18 mouse cellular contexts compared by ENCODE assay signal in the genomic region with DNA sequence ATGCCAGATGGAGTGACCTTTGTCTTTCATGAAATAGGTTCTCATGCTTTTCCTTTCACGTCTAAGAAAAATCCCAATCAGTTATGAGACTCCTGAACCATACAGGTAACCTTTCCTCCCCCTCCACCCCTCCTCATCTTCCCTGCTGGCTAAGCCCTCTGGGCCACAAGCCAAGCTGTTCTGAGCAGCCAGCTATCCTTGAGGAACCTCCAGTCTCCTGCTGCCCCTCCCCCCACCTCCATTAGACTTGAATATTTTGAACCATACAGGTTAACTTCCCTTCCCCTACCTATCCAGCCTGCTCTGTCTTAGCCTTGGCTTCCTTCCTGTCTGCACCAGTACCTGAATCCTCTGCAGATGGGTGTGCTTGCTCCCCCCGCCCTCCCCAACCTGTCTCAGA.
DNase-seq lines count a peak whose midpoint lies in the region; ATAC-seq lines count a peak whose summit lies in the region.
"Had no signal": no experiment of that assay in that cellular context is flagged by ENCODE, and none has a peak within 500 bp of the region (broad histone marks: within the 10 kb centered on the region; RNA-seq: fewer than 3 reads in every experiment).

No protein-coding gene starts in this region.

- no peaks in the 10 kb centered on the region for H3K27me3 ChIP-seq in forebrain, embryonic 14.5 days (replicated peaks; ENCODE audit: control insufficient read depth, insufficient read depth, low read length)
- H3K27me3 ChIP-seq in forebrain, embryonic 15.5 days: no peaks in the 10 kb centered on the region
- H3K27me3 ChIP-seq: embryonic facial prominence, embryonic 13.5 days; hindbrain, embryonic 12.5 days; kidney, embryonic 15.5 days; liver, embryonic 12.5 days; midbrain, embryonic 12.5 days had no signal

- H3K9me3 ChIP-seq in forebrain, embryonic 14.5 days (replicated peaks; ENCODE audit: control insufficient read depth, low read length): no peaks in the 10 kb centered on the region
- H3K9me3 ChIP-seq in forebrain, embryonic 15.5 days: no peaks in the 10 kb centered on the region
- H3K9me3 ChIP-seq: embryonic facial prominence, embryonic 13.5 days; hindbrain, embryonic 12.5 days; kidney, embryonic 15.5 days; liver, embryonic 12.5 days; midbrain, embryonic 12.5 days had no signal

- peak; percentile 18 for DNase-seq in forebrain, embryonic 14.5 days (ENCODE audit: low spot score)
- DNase-seq in retina, postnatal 1 day: peak; percentile 26
- no peak for DNase-seq in retina, embryonic 14.5 days (ENCODE audit: low spot score)
- peak; percentile 41 for DNase-seq in cerebellum, adult 8-10 months
- no peak for DNase-seq in thymus, postnatal 10 days (ENCODE audit: low spot score in 2 of 2)
- DNase-seq: heart, adult 2 months; lung, embryonic 14.5 days; thymus, postnatal 4 days had no signal

- H3K27ac ChIP-seq in forebrain, embryonic 14.5 days (ENCODE audit: low read depth, low read length): no peak overlapping the region
- no peak overlapping the region for H3K27ac ChIP-seq in forebrain, embryonic 15.5 days (replicated peaks)
- H3K27ac ChIP-seq: embryonic facial prominence, embryonic 13.5 days; heart, adult 2 months; hindbrain, embryonic 12.5 days; kidney, embryonic 15.5 days; liver, embryonic 12.5 days; macrophage; midbrain, embryonic 12.5 days; stomach, postnatal 0 days had no signal

- WGBS in forebrain, embryonic 14.5 days: 79% methylated on average over 2 of the region's 2 CpGs
- 82% methylated on average over 2 of the region's 2 CpGs for WGBS in forebrain, embryonic 15.5 days

- H3K4me3 ChIP-seq in forebrain, embryonic 14.5 days (ENCODE audit: low read depth, low read length): no peak overlapping the region
- no peak overlapping the region for H3K4me3 ChIP-seq in forebrain, embryonic 15.5 days
- H3K4me3 ChIP-seq: embryonic facial prominence, embryonic 13.5 days; heart, adult 2 months; hindbrain, embryonic 12.5 days; kidney, embryonic 15.5 days; liver, embryonic 12.5 days; midbrain, embryonic 12.5 days had no signal

- no peak overlapping the region for H3K9ac ChIP-seq in forebrain, embryonic 14.5 days (ENCODE audit: low read length)
- H3K9ac ChIP-seq in forebrain, embryonic 15.5 days (replicated peaks): no peak overlapping the region
- H3K9ac ChIP-seq: embryonic facial prominence, embryonic 13.5 days; hindbrain, embryonic 12.5 days; kidney, embryonic 15.5 days; liver, embryonic 12.5 days; lung, embryonic 14.5 days; midbrain, embryonic 12.5 days had no signal

- no peaks in the 10 kb centered on the region for H3K4me1 ChIP-seq in forebrain, embryonic 14.5 days (ENCODE audit: control insufficient read depth, insufficient read depth, low read length)
- no peaks in the 10 kb centered on the region for H3K4me1 ChIP-seq in forebrain, embryonic 15.5 days
- H3K4me1 ChIP-seq: embryonic facial prominence, embryonic 13.5 days; hindbrain, embryonic 12.5 days; kidney, embryonic 15.5 days; liver, embryonic 12.5 days; midbrain, embryonic 12.5 days had no signal

- ATAC-seq in forebrain, embryonic 14.5 days: no peak
- ATAC-seq in forebrain, embryonic 15.5 days (replicated peaks): no peak
- ATAC-seq in granulocyte monocyte progenitor cell, adult 5-6 weeks (replicated peaks; ENCODE audit: poor library complexity, severe bottlenecking): no peak
- ATAC-seq: liver, embryonic 12.5 days; Patski had no signal

- no peak overlapping the region for H3K4me2 ChIP-seq in forebrain, embryonic 14.5 days (ENCODE audit: low read length)
- H3K4me2 ChIP-seq in forebrain, embryonic 15.5 days (replicated peaks): no peak overlapping the region
- H3K4me2 ChIP-seq: embryonic facial prominence, embryonic 13.5 days; hindbrain, embryonic 12.5 days; kidney, embryonic 15.5 days; liver, embryonic 12.5 days; lung, embryonic 14.5 days; midbrain, embryonic 12.5 days had no signal

- no peaks in the 10 kb centered on the region for H3K36me3 ChIP-seq in forebrain, embryonic 14.5 days (ENCODE audit: control insufficient read depth, insufficient read depth, low read length)
- H3K36me3 ChIP-seq in forebrain, embryonic 15.5 days: no peaks in the 10 kb centered on the region
- H3K36me3 ChIP-seq: embryonic facial prominence, embryonic 13.5 days; hindbrain, embryonic 12.5 days; kidney, embryonic 15.5 days; liver, embryonic 12.5 days; midbrain, embryonic 12.5 days had no signal

Comparison
In these comparisons a context has a peak if more than half of its experiments do, and no peak if none do; other contexts are left out.
1. DNase-seq: peak in forebrain, embryonic 14.5 days (single experiment), retina, postnatal 1 day (single experiment) and cerebellum, adult 8-10 months (single experiment); none in retina, embryonic 14.5 days (single experiment) and thymus, postnatal 10 days (0 of 2).